In genomic region chr2:92886862-92887261, GRCm38 (mm10) we compare ENCODE assay signal across 25 mouse cellular contexts. TPM values are rescaled to one million over a fixed set of nuclear protein-coding genes. Genes with fewer than 3 reads are reported as not detected.
"Had no signal": no experiment of that assay in that cellular context is flagged by ENCODE, and none has a peak within 500 bp of the region (broad histone marks: within the 10 kb centered on the region; RNA-seq: fewer than 3 reads in every experiment).

No protein-coding gene starts in this region.

- H3K9ac ChIP-seq: limb, embryonic 12.5 days; limb, embryonic 15.5 days; liver, embryonic 12.5 days; liver, embryonic 15.5 days; lung, embryonic 15.5 days; neural tube, embryonic 12.5 days; neural tube, embryonic 15.5 days; stomach, embryonic 15.5 days had no signal

- ATAC-seq: liver, embryonic 12.5 days had no signal

- H3K27ac ChIP-seq: kidney, postnatal 0 days; layer of hippocampus, adult 2 months; left cerebral cortex, adult 2 months; limb, embryonic 12.5 days; limb, embryonic 15.5 days; liver, embryonic 12.5 days; liver, embryonic 15.5 days; lung, embryonic 15.5 days; neural tube, embryonic 12.5 days; neural tube, embryonic 15.5 days; stomach, embryonic 15.5 days had no signal

- H3K9me3 ChIP-seq: limb, embryonic 12.5 days; limb, embryonic 15.5 days; liver, embryonic 12.5 days; liver, embryonic 15.5 days; lung, embryonic 15.5 days; neural tube, embryonic 12.5 days; neural tube, embryonic 15.5 days; stomach, embryonic 15.5 days had no signal

- H3K27me3 ChIP-seq: liver, embryonic 15.5 days; lung, embryonic 15.5 days; neural tube, embryonic 12.5 days; stomach, embryonic 15.5 days had no signal

- DNase-seq: kidney, postnatal 25 days; layer of hippocampus, adult 9-11 months; left cerebral cortex, postnatal 4 days; lung, adult 18-20 months; lung, postnatal 10 days; lung, postnatal 4 days; midbrain, embryonic 14.5 days; right cerebral cortex, adult 18-20 months; right cerebral cortex, postnatal 25 days; spleen, adult 18-20 months; thymus, postnatal 25 days had no signal

- H3K4me2 ChIP-seq: limb, embryonic 12.5 days; limb, embryonic 15.5 days; liver, embryonic 12.5 days; liver, embryonic 15.5 days; lung, embryonic 15.5 days; midbrain, embryonic 11.5 days; neural tube, embryonic 12.5 days; neural tube, embryonic 15.5 days; stomach, embryonic 15.5 days had no signal

- H3K4me3 ChIP-seq: layer of hippocampus, adult 2 months; left cerebral cortex, adult 2 months; limb, embryonic 12.5 days; limb, embryonic 15.5 days; liver, embryonic 12.5 days; liver, embryonic 15.5 days; lung, embryonic 15.5 days; neural tube, embryonic 12.5 days; neural tube, embryonic 15.5 days; stomach, embryonic 15.5 days had no signal

- H3K36me3 ChIP-seq: limb, embryonic 12.5 days; limb, embryonic 15.5 days; liver, embryonic 12.5 days; liver, embryonic 15.5 days; lung, embryonic 15.5 days; neural tube, embryonic 12.5 days; neural tube, embryonic 15.5 days; stomach, embryonic 15.5 days had no signal

- H3K4me1 ChIP-seq: liver, embryonic 15.5 days had no signal

RNA-seq across cellular contexts. Expression of gene Syt13, which starts 28.0 kb away (rescaled TPM):
- total RNA-seq: megakaryocyte progenitor cell, adult 5-6 weeks; megakaryocyte-erythroid progenitor cell, adult 5-6 weeks had no signal
